Mouse (Mus musculus) liver, adult 2 months (tissue): ENCODE data around the gene Rab5c. TPM values are rescaled to one million over a fixed set of nuclear protein-coding genes. Genes with fewer than 3 reads are reported as not detected.

Experiments used
- DNase-seq: peaks from one replicate; pipeline ENCODE4 v3.0.0-alpha.2; 2011; ENCODE audit warnings: low read depth, low spot score; ENCODE audit errors: extremely low read depth
- H3K27ac ChIP-seq: fragments of 200-500 bp; replicated peaks from 2 replicates; pipeline ENCODE4 v1.5.1; 2012; ENCODE audit warnings: low read depth, mild to moderate bottlenecking, control low read depth, inconsistent platforms, low read length; ENCODE audit not compliant: insufficient read depth
- H3K27me3 ChIP-seq: fragments of 200-500 bp; 2 replicates; pipeline ENCODE4 v1.6.1; 2012; ENCODE audit warnings: mild to moderate bottlenecking, moderate library complexity, low read length, inconsistent platforms; ENCODE audit not compliant: control insufficient read depth, insufficient read depth
- H3K36me3 ChIP-seq: fragments of 200-500 bp; 2 replicates; pipeline ENCODE4 v1.6.1; 2012; ENCODE audit warnings: low read length, inconsistent platforms; ENCODE audit not compliant: control insufficient read depth, insufficient read depth
- H3K4me1 ChIP-seq: fragments of 200-500 bp; 2 replicates; pipeline ENCODE4 v1.6.1; 2011; ENCODE audit warnings: low read length; ENCODE audit not compliant: control insufficient read depth, insufficient read depth
- H3K4me3 ChIP-seq: fragments of 200-500 bp; 2 replicates; pipeline ENCODE4 v1.5.1; 2011; ENCODE audit warnings: low read depth, mild to moderate bottlenecking, control low read depth, low read length, moderate library complexity; ENCODE audit not compliant: insufficient read depth
- H3K79me2 ChIP-seq: fragments of 200-500 bp; 2 replicates; pipeline ENCODE4 v1.6.1; 2012; ENCODE audit warnings: inconsistent platforms, mild to moderate bottlenecking, low read length, moderate library complexity; ENCODE audit not compliant: control insufficient read depth, insufficient read depth
- H3K9ac ChIP-seq: fragments of 200-500 bp; 2 replicates; pipeline ENCODE4 v1.6.1; 2012; ENCODE audit warnings: low read depth, mild to moderate bottlenecking, control low read depth, inconsistent platforms, low read length
- CTCF ChIP-seq: fragments of 200-500 bp; IDR thresholded peaks from 2 replicates; pipeline ENCODE4 v1.5.1; 2011; ENCODE audit warnings: low read depth, low read length, control low read depth
- POLR2A ChIP-seq: fragments of 200-500 bp; IDR thresholded peaks from 2 replicates; pipeline ENCODE4 v1.6.1; 2011; ENCODE audit warnings: low read length, control low read depth; ENCODE audit not compliant: insufficient read depth; ENCODE audit errors: extremely low read depth
- WGBS: fragments of 180-500 bp; shearing (Covaris S2); methylation state at CpG from one replicate; pipeline ENCODE4 v1.1.7; 2018; 5-methylcytosine and 5-hydroxymethylcytosine counted together
- polyA plus RNA-seq: library from polyadenylated mRNA; depleted of rRNA; stranded (reverse); fragments of >200 nt; gene quantifications from 2 replicates; pipeline ENCODE4 v1.2.3, GENCODE M21; 2012
- total RNA-seq: library from RNA; depleted of rRNA; stranded (reverse); fragments of >200 nt; gene quantifications from 2 replicates; pipeline ENCODE4 v1.2.3, GENCODE M21; 2014

Gene Rab5c
- total and polyA plus RNA-seq, 2 experiments: 71.3 to 149 TPM

GRCm38 (mm10) chr11:100766726-100767125 is 28.7 kb upstream of the Rab5c start:
- H3K4me1 ChIP-seq: peaks cover 4% of the 10 kb centered on the region; the same call in 1 of the 2 replicates
- H3K27me3 ChIP-seq: no peaks in the 10 kb centered on the region
- no peak for DNase-seq
- TF ChIP-seq POLR2A: no peak
- no peak for TF ChIP-seq CTCF
- WGBS: 79% methylated on average over 9 of the region's 9 CpGs
- no peak overlapping the region for H3K4me3 ChIP-seq
- no peak overlapping the region for H3K27ac ChIP-seq
- H3K79me2 ChIP-seq: no peaks in the 10 kb centered on the region
- H3K36me3 ChIP-seq: no peaks in the 10 kb centered on the region
- H3K9ac ChIP-seq: no peak overlapping the region

- Histone ChIP-seq H3K36me3 (no peaks in the 10 kb centered on the region), H3K79me2 (no peaks in the 10 kb centered on the region), H3K9ac (peak within 1 kb of the TSS; percentile 46), H3K27me3 (peaks cover 9% of the 10 kb centered on the region; the same call in 1 of the 2 replicates), H3K4me3 (peak within 1 kb of the TSS; percentile 45; the same call in 1 of the 2 replicates), H3K27ac (no peak within 1 kb of the TSS), H3K4me1 (no peaks in the 10 kb centered on the region)
- 95% methylated on average over 7 of the region's 7 CpGs for WGBS
- no peak for DNase-seq
- no peak for TF ChIP-seq CTCF
- no peak for TF ChIP-seq POLR2A
Observed at GRCm38 (mm10) chr11:100762831-100763230, 24.8 kb upstream of the Rab5c start, which contains the start of gene Hcrt. Gene Hcrt, minus strand, starts transcription at chr11:100762931.

DNA sequence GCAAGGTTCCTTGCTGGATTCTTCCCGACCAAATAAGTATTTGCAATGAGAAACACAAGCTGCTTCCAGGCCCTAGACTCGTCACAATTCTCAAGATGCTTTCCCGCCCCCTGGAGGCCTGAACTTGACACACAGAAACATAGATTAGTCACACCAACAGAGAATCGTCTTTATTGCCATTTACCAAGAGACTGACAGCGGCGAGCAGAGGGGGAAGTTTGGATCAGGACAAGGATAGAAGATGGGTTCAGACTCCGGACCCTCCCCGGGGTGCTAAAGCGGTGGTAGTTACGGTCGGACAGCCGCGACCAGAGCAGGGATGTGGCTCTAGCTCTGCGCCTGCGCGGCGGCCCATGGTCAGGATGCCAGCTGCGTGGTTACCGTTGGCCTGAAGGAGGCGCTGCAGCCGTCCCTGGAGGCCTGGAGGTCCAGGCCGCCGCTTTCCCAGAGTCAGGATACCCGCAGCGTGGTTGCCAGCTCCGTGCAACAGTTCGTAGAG is 23.6 kb upstream of the Rab5c start:
- H3K9ac ChIP-seq: peak overlapping the region; percentile 46
- no peaks in the 10 kb centered on the region for H3K79me2 ChIP-seq
- no peaks in the 10 kb centered on the region for H3K4me1 ChIP-seq
- WGBS: 3% methylated on average over 27 of the region's 27 CpGs
- no peak for TF ChIP-seq POLR2A
- peak; percentile 88 for TF ChIP-seq CTCF
- H3K27ac ChIP-seq: no peak overlapping the region
- peak overlapping the region; percentile 45 for H3K4me3 ChIP-seq
- peak; percentile 53 for DNase-seq
- H3K27me3 ChIP-seq: peaks cover 9% of the 10 kb centered on the region; the same call in 1 of the 2 replicates
- no peaks in the 10 kb centered on the region for H3K36me3 ChIP-seq

GRCm38 (mm10) chr11:100759611-100760233 is 21.7 kb upstream of the Rab5c start, which contains the start of gene Kcnh4:
Gene Kcnh4, minus strand, starts transcription at chr11:100759942.
- Histone ChIP-seq H3K79me2 (no peaks in the 10 kb centered on the region), H3K27me3 (peaks cover 9% of the 10 kb centered on the region; the same call in 1 of the 2 replicates), H3K36me3 (no peaks in the 10 kb centered on the region), H3K4me3 (no peak within 1 kb of the TSS), H3K27ac (no peak within 1 kb of the TSS), H3K4me1 (no peaks in the 10 kb centered on the region), H3K9ac (no peak within 1 kb of the TSS)
- 3% methylated on average over 51 of the region's 51 CpGs for WGBS
- DNase-seq: no peak
- TF ChIP-seq POLR2A: no peak
- 0 out of 2 replicates have a peak, but pooled peaks have one; percentile 15 for TF ChIP-seq CTCF

DNA sequence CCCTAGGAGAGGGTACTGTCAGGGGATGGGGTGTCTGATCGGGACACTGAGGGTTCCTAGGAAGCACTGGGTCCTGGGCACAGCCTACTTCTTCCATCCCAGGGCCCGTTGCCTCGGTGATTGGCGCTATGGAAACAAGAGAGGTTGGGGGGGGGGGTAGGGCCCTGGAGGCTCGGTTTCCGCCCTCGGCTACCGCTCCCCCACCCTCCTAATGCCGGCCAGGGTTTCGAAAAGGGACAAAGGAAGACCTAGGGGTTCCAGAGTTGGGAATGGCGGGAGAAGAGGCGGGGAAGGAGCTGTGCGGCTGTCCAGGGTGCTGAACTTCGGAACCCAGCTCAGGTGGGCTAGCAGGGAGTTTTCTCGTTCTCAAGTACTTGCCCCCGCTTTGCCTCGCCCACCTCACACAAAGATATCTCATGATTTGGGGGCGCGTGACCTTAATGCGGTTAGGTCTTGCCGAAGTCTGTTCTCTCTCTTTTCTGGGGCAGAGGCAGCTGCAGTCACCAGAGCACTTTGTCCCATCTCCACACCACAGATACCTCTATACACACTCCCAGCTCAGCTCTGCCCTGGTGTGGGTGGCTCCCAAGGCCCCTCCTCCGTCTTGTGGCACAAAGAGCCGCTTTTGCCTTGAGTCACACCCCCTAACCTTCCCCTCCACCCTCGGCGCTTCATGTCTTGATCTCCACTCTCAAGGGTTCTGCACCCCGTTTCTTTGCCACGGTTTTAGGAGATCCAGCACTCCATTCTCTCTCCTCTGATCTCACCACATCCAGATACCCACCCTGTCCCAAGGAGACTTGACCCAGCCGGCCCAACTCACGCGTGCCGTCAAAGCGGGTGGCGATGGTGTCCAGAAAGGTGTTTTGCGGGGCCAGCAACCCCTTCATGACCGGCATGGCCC is 20.9 kb upstream of the Rab5c start:
- 6% methylated on average over 35 of the region's 35 CpGs for WGBS
- Histone ChIP-seq H3K9ac (no peak overlapping the region), H3K27me3 (peaks cover 9% of the 10 kb centered on the region; the same call in 1 of the 2 replicates), H3K4me3 (no peak overlapping the region), H3K27ac (no peak overlapping the region), H3K79me2 (no peaks in the 10 kb centered on the region), H3K4me1 (no peaks in the 10 kb centered on the region), H3K36me3 (no peaks in the 10 kb centered on the region)
- DNase-seq: no peak
- TF ChIP-seq CTCF (no peak), POLR2A (no peak)
